Mouse (Mus musculus): ENCODE measurements around the gene A430089I19Rik. TPM values are rescaled to one million over a fixed set of nuclear protein-coding genes. Genes with fewer than 3 reads are reported as not detected.

Gene A430089I19Rik
- total RNA-seq (2023) = not detected

GRCm38 (mm10) chr5:94306696-94307095 lies at the start of gene A430089I19Rik:
Gene A430089I19Rik, minus strand, starts transcription at chr5:94306796.

GRCm38 (mm10) chr5:94339449-94339848 lies 32.9 kb upstream of the A430089I19Rik start, which contains the start of gene AA792892:
Gene AA792892, plus strand, starts transcription at chr5:94339749.

DNA sequence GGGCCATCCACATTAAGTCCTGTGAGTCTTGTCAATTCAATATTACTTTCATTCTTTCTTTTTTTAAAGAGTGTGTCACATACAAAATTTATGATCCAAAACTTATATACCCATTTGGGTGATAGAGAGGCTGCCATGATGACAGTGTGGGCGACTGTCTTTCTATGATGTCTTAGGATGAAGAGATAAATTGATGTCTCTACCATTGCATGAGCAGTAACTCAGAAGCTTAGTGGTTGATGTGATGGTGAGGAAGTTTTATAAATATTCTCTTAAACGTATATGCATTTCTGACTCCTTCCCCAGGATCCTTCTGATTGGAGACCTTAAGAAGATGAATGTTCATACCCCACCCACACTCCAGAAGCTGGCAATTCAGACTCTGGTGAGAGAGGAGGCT lies 7.5 kb upstream of the A430089I19Rik start, which contains the start of gene Gm6502:
TSS of gene Gm6502 (plus strand) at position 301 of the 400 bp plus-strand sequence.

Other genes starting within 250 kb of the A430089I19Rik start
- not detected for gene BC061212, start 236.3 kb downstream of the A430089I19Rik start, total RNA-seq (2023)
- not detected for gene Gm6351, start 230.4 kb downstream of the A430089I19Rik start, total RNA-seq (2023)
- not detected for gene Gm3106, start 88.8 kb downstream of the A430089I19Rik start, total RNA-seq (2023)
- not detected for gene Gm6502, start 7.6 kb upstream of the A430089I19Rik start, total RNA-seq (2023)
- 0.34 TPM for gene AA792892, start 33.0 kb upstream of the A430089I19Rik start, total RNA-seq (2023)
- gene Gm7682, start 139.0 kb upstream of the A430089I19Rik start, total RNA-seq (2023) = not detected
- gene Gm3139, start 219.5 kb upstream of the A430089I19Rik start, total RNA-seq (2023) = not detected